Mouse (Mus musculus): ENCODE measurements at regions not wholly inside any gene's neighbourhood (a gene's known extent, or its start where the extent isn't known, plus 50 kb on each side); places are given as distances from the start of the nearest gene placed in this dataset.

GRCm38 (mm10) chr16:74723217-74723616 is 311.6 kb upstream of the Robo2 start:
- WGBS: 36% methylated on average over 1 of the region's 1 CpGs
- ATAC-seq (ENCODE audit: insufficient number of reproducible peaks, low FRiP score, low TSS enrichment, low read depth): no peak

GRCm38 (mm10) chr16:74718154-74718553 is 306.5 kb upstream of the Robo2 start:
- Histone ChIP-seq H3K4me3 (ENCODE audit: low read depth, low read length) (no peak overlapping the region), H3K27me3 (ENCODE audit: control insufficient read depth, insufficient read depth, low read length) (no peaks in the 10 kb centered on the region), H3K9me3 (ENCODE audit: control insufficient read depth, low read length) (no peaks in the 10 kb centered on the region), H3K27ac (replicated peaks; ENCODE audit: low read depth, low read length) (no peak overlapping the region), H3K4me1 (ENCODE audit: control insufficient read depth, insufficient read depth, low read length) (no peaks in the 10 kb centered on the region), H3K4me2 (ENCODE audit: low read depth, severe bottlenecking) (no peak overlapping the region), H3K9ac (ENCODE audit: low read length) (no peak overlapping the region), H3K36me3 (ENCODE audit: control insufficient read depth, insufficient read depth, low read length) (no peaks in the 10 kb centered on the region)
- 67% methylated on average over 2 of the region's 2 CpGs for whole genome bisulfite sequencing
- no peak for DNase-seq (ENCODE audit: low spot score)
- no peak for ATAC-seq (ENCODE audit: insufficient number of reproducible peaks, low FRiP score, low TSS enrichment, low read depth)

More at GRCm38 (mm10) chr16:74723217-74723616, 311.6 kb upstream of the Robo2 start:
- no peaks in the 10 kb centered on the region for H3K36me3 ChIP-seq (ENCODE audit: control insufficient read depth, insufficient read depth, low read length)
- no peak overlapping the region for H3K27ac ChIP-seq (replicated peaks; ENCODE audit: low read depth, low read length)
- H3K9me3 ChIP-seq (ENCODE audit: control insufficient read depth, low read length): no peaks in the 10 kb centered on the region
- H3K27me3 ChIP-seq (ENCODE audit: control insufficient read depth, insufficient read depth, low read length): no peaks in the 10 kb centered on the region
- no peaks in the 10 kb centered on the region for H3K4me1 ChIP-seq (ENCODE audit: control insufficient read depth, insufficient read depth, low read length)
- H3K9ac ChIP-seq (ENCODE audit: low read length): no peak overlapping the region
- DNase-seq (ENCODE audit: low spot score): no peak
- no peak overlapping the region for H3K4me2 ChIP-seq (ENCODE audit: low read depth, severe bottlenecking)
- no peak overlapping the region for H3K4me3 ChIP-seq (ENCODE audit: low read depth, low read length)

GRCm38 (mm10) chr16:74717622-74718021 is 306.0 kb upstream of the Robo2 start:
- Histone ChIP-seq H3K4me3 (ENCODE audit: low read depth, low read length) (no peak overlapping the region), H3K27ac (replicated peaks; ENCODE audit: low read depth, low read length) (no peak overlapping the region), H3K9ac (ENCODE audit: low read length) (no peak overlapping the region), H3K4me1 (ENCODE audit: control insufficient read depth, insufficient read depth, low read length) (no peaks in the 10 kb centered on the region), H3K27me3 (ENCODE audit: control insufficient read depth, insufficient read depth, low read length) (no peaks in the 10 kb centered on the region), H3K9me3 (ENCODE audit: control insufficient read depth, low read length) (no peaks in the 10 kb centered on the region), H3K36me3 (ENCODE audit: control insufficient read depth, insufficient read depth, low read length) (no peaks in the 10 kb centered on the region), H3K4me2 (ENCODE audit: low read depth, severe bottlenecking) (no peak overlapping the region)
- ATAC-seq (ENCODE audit: insufficient number of reproducible peaks, low FRiP score, low TSS enrichment, low read depth) (no peak), DNase-seq (ENCODE audit: low spot score) (no peak)
- 94% methylated on average over 1 of the region's 1 CpGs for WGBS

DNA sequence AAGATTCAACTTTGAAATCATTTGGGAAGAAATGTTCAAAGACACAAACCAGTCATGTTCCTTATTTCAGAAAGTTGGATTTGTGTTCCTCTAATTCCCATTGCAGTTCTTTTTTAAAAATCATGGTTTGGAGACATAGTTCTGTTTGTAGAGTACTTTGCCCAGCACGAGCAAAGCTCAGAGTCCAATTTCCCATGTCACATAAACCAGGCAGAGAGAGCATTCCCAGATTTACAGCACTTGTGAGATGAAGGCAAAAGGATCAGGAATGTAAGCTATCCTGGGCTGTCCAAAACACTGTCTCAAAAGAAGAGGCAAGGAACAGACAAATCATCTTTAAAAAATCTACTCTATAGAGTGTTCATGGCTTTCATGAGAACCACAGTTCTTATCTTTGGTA is 303.3 kb upstream of the Robo2 start:
- no peak for ATAC-seq (ENCODE audit: insufficient number of reproducible peaks, low FRiP score, low TSS enrichment, low read depth)
- WGBS: 19% methylated on average over 1 of the region's 1 CpGs

DNA sequence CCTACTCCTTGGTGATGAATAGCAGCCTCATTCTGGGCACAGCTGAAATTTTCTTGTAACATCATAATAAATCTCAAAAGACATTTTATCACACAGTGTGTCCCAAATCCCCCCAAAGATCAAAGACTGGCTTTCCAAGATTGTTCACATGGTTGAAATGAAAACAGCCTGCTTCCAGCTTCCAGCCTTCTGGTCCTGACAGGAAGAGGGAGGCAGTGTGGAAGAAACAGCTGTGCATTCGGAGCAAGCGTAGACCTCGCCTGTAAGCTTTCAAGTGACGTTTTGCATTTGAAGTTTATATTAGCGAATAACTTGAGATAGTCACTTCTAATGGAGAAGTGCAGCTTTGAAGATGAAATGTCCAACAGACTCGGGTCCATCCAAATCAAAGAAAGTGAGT is 300.9 kb upstream of the Robo2 start:
- WGBS: 46% methylated on average over 6 of the region's 6 CpGs
- Histone ChIP-seq H3K36me3 (ENCODE audit: control insufficient read depth, insufficient read depth, low read length) (no peaks in the 10 kb centered on the region), H3K9me3 (ENCODE audit: control insufficient read depth, low read length) (no peaks in the 10 kb centered on the region), H3K9ac (ENCODE audit: low read length) (no peak overlapping the region), H3K4me2 (ENCODE audit: low read depth, severe bottlenecking) (no peak overlapping the region), H3K4me3 (ENCODE audit: low read depth, low read length) (no peak overlapping the region), H3K4me1 (ENCODE audit: control insufficient read depth, insufficient read depth, low read length) (no peaks in the 10 kb centered on the region), H3K27ac (replicated peaks; ENCODE audit: low read depth, low read length) (no peak overlapping the region), H3K27me3 (ENCODE audit: control insufficient read depth, insufficient read depth, low read length) (no peaks in the 10 kb centered on the region)
- ATAC-seq (ENCODE audit: insufficient number of reproducible peaks, low FRiP score, low TSS enrichment, low read depth) (0 out of 2 replicates have a peak, but pooled peaks have one; percentile 47), DNase-seq (ENCODE audit: low spot score) (peak; percentile 34)

More for the DNA sequence above, 303.3 kb upstream of the Robo2 start:
- Histone ChIP-seq H3K27me3 (ENCODE audit: control insufficient read depth, insufficient read depth, low read length) (no peaks in the 10 kb centered on the region), H3K4me2 (ENCODE audit: low read depth, severe bottlenecking) (no peak overlapping the region), H3K36me3 (ENCODE audit: control insufficient read depth, insufficient read depth, low read length) (no peaks in the 10 kb centered on the region), H3K9me3 (ENCODE audit: control insufficient read depth, low read length) (no peaks in the 10 kb centered on the region), H3K9ac (ENCODE audit: low read length) (no peak overlapping the region), H3K27ac (replicated peaks; ENCODE audit: low read depth, low read length) (no peak overlapping the region), H3K4me3 (ENCODE audit: low read depth, low read length) (no peak overlapping the region), H3K4me1 (ENCODE audit: control insufficient read depth, insufficient read depth, low read length) (no peaks in the 10 kb centered on the region)
- no peak for DNase-seq (ENCODE audit: low spot score)

GRCm38 (mm10) chr16:74702067-74702466 is 290.4 kb upstream of the Robo2 start:
- H3K36me3 ChIP-seq (ENCODE audit: control insufficient read depth, insufficient read depth, low read length): no peaks in the 10 kb centered on the region
- H3K27me3 ChIP-seq (ENCODE audit: control insufficient read depth, insufficient read depth, low read length): no peaks in the 10 kb centered on the region
- H3K4me2 ChIP-seq (ENCODE audit: low read depth, severe bottlenecking): no peak overlapping the region
- no peak overlapping the region for H3K4me3 ChIP-seq (ENCODE audit: low read depth, low read length)
- H3K4me1 ChIP-seq (ENCODE audit: control insufficient read depth, insufficient read depth, low read length): no peaks in the 10 kb centered on the region
- DNase-seq (ENCODE audit: low spot score): no peak
- WGBS: 87% methylated on average over 3 of the region's 3 CpGs
- no peak for ATAC-seq (ENCODE audit: insufficient number of reproducible peaks, low FRiP score, low TSS enrichment, low read depth)
- H3K9ac ChIP-seq (ENCODE audit: low read length): no peak overlapping the region
- H3K27ac ChIP-seq (replicated peaks; ENCODE audit: low read depth, low read length): no peak overlapping the region
- H3K9me3 ChIP-seq (ENCODE audit: control insufficient read depth, low read length): no peaks in the 10 kb centered on the region

GRCm38 (mm10) chr16:74683371-74683770 is 271.7 kb upstream of the Robo2 start:
- no peak for DNase-seq (ENCODE audit: low spot score)
- 46% methylated on average over 3 of the region's 3 CpGs for WGBS

DNA sequence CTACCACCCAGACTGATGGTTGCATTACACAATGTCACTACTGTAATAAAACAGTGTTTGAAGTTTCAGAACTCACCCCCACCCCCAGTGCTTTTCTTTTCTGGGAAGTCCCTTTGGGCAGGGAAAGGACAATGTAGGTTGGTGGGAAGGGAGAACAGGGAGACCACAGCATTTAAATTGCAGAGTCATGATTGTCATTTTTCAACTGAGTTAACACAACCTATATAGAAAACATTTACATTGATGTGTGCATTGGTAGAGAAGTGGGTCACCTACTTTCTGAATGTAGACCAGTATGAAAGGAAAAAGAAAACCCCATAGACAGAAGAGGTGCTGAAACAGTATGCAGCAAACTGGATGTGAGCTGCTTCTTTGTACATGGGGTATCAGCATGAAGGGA is 264.0 kb upstream of the Robo2 start:
- H3K36me3 ChIP-seq (ENCODE audit: control insufficient read depth, insufficient read depth, low read length): no peaks in the 10 kb centered on the region
- H3K27ac ChIP-seq (replicated peaks; ENCODE audit: low read depth, low read length): no peak overlapping the region
- no peaks in the 10 kb centered on the region for H3K9me3 ChIP-seq (ENCODE audit: control insufficient read depth, low read length)
- H3K4me2 ChIP-seq (ENCODE audit: low read depth, severe bottlenecking): no peak overlapping the region
- H3K9ac ChIP-seq (ENCODE audit: low read length): no peak overlapping the region
- H3K27me3 ChIP-seq (ENCODE audit: control insufficient read depth, insufficient read depth, low read length): no peaks in the 10 kb centered on the region
- ATAC-seq (ENCODE audit: insufficient number of reproducible peaks, low FRiP score, low TSS enrichment, low read depth): no peak
- DNase-seq (ENCODE audit: low spot score): no peak
- no peak overlapping the region for H3K4me3 ChIP-seq (ENCODE audit: low read depth, low read length)
- no peaks in the 10 kb centered on the region for H3K4me1 ChIP-seq (ENCODE audit: control insufficient read depth, insufficient read depth, low read length)

More at GRCm38 (mm10) chr16:74683371-74683770, 271.7 kb upstream of the Robo2 start:
- H3K27ac ChIP-seq (replicated peaks; ENCODE audit: low read depth, low read length): no peak overlapping the region
- no peaks in the 10 kb centered on the region for H3K27me3 ChIP-seq (ENCODE audit: control insufficient read depth, insufficient read depth, low read length)
- no peaks in the 10 kb centered on the region for H3K4me1 ChIP-seq (ENCODE audit: control insufficient read depth, insufficient read depth, low read length)
- no peak overlapping the region for H3K4me2 ChIP-seq (ENCODE audit: low read depth, severe bottlenecking)
- no peak overlapping the region for H3K4me3 ChIP-seq (ENCODE audit: low read depth, low read length)
- H3K9ac ChIP-seq (ENCODE audit: low read length): no peak overlapping the region
- H3K36me3 ChIP-seq (ENCODE audit: control insufficient read depth, insufficient read depth, low read length): no peaks in the 10 kb centered on the region
- no peak for ATAC-seq (ENCODE audit: insufficient number of reproducible peaks, low FRiP score, low TSS enrichment, low read depth)
- H3K9me3 ChIP-seq (ENCODE audit: control insufficient read depth, low read length): no peaks in the 10 kb centered on the region

DNA sequence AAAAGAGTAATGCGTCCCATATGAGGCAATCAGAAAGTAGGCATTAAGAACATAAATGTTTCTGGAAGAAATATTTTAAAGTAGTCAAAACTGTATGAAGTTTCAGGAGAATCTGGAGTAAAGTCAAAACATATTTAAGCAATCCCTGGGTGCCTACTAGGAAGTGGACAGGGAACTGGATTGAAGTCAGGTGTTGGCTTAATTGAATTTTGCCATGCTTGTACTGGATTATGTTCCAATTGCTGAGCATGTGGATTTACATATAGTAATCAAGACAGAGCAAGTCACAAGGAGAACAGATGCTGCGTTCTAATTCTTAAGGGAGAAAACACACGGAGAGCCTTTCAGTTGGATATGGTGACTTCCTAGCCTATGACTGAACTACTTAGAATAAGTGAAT is 259.8 kb upstream of the Robo2 start:
- no peak overlapping the region for H3K9ac ChIP-seq (ENCODE audit: low read length)
- DNase-seq (ENCODE audit: low spot score): no peak
- WGBS: 67% methylated on average over 3 of the region's 3 CpGs

More for the DNA sequence above, 259.8 kb upstream of the Robo2 start:
- Histone ChIP-seq H3K4me2 (ENCODE audit: low read depth, severe bottlenecking) (no peak overlapping the region), H3K27ac (replicated peaks; ENCODE audit: low read depth, low read length) (no peak overlapping the region), H3K4me1 (ENCODE audit: control insufficient read depth, insufficient read depth, low read length) (no peaks in the 10 kb centered on the region), H3K9me3 (ENCODE audit: control insufficient read depth, low read length) (no peaks in the 10 kb centered on the region), H3K4me3 (ENCODE audit: low read depth, low read length) (no peak overlapping the region), H3K36me3 (ENCODE audit: control insufficient read depth, insufficient read depth, low read length) (no peaks in the 10 kb centered on the region), H3K27me3 (ENCODE audit: control insufficient read depth, insufficient read depth, low read length) (no peaks in the 10 kb centered on the region)
- no peak for ATAC-seq (ENCODE audit: insufficient number of reproducible peaks, low FRiP score, low TSS enrichment, low read depth)
